Mouse (Mus musculus): ENCODE measurements around the gene Tmed8. TPM values are rescaled to one million over a fixed set of nuclear protein-coding genes. Genes with fewer than 3 reads are reported as not detected.
"Not testable (repeated sequence)": the region's sequence is repeated elsewhere in the genome, so short reads cannot be mapped to it uniquely, and the experiment has no call there.

The Tmed8 gene
- polyA plus RNA-seq, 1 experiment from 2014 or later = 2.4 TPM

- Histone ChIP-seq H3K9ac (ENCODE audit: low read length) (no peak overlapping the region), H3K36me3 (ENCODE audit: control insufficient read depth, insufficient read depth, low read length) (no peaks in the 10 kb centered on the region), H3K4me1 (replicated peaks; ENCODE audit: control insufficient read depth, insufficient read depth, low read length) (no peaks in the 10 kb centered on the region), H3K4me2 (ENCODE audit: low read depth, low read length) (no peak overlapping the region), H3K9me3 (ENCODE audit: control insufficient read depth, low read length) (no peaks in the 10 kb centered on the region), H3K27ac (ENCODE audit: low read length) (no peak overlapping the region), H3K4me3 (ENCODE audit: low read length) (no peak overlapping the region), H3K27me3 (ENCODE audit: control insufficient read depth, insufficient read depth, low read depth, low read length) (no peaks in the 10 kb centered on the region)
- 57% methylated on average over 2 of the region's 2 CpGs for WGBS
- ATAC-seq (ENCODE audit: low read depth) = no peak
Observed at GRCm38 (mm10) chr12:87216053-87216452, 15.8 kb upstream of the Tmed8 start.

GRCm38 (mm10) chr12:87212844-87213606 is 12.8 kb upstream of the Tmed8 start:
- Histone ChIP-seq H3K4me1 (replicated peaks; ENCODE audit: control insufficient read depth, insufficient read depth, low read length) (no peaks in the 10 kb centered on the region), H3K4me3 (ENCODE audit: low read length) (no peak overlapping the region), H3K9ac (ENCODE audit: low read length) (no peak overlapping the region), H3K9me3 (ENCODE audit: control insufficient read depth, low read length) (no peaks in the 10 kb centered on the region), H3K4me2 (ENCODE audit: low read depth, low read length) (no peak overlapping the region), H3K36me3 (ENCODE audit: control insufficient read depth, insufficient read depth, low read length) (no peaks in the 10 kb centered on the region), H3K27me3 (ENCODE audit: control insufficient read depth, insufficient read depth, low read depth, low read length) (no peaks in the 10 kb centered on the region), H3K27ac (ENCODE audit: low read length) (no peak overlapping the region)
- WGBS = 38% methylated on average over 2 of the region's 2 CpGs
- no peak for ATAC-seq (ENCODE audit: low read depth)

- H3K4me2 ChIP-seq (ENCODE audit: low read depth, low read length); H3K9me3 ChIP-seq (ENCODE audit: control insufficient read depth, low read length); H3K4me3 ChIP-seq (ENCODE audit: low read length); H3K36me3 ChIP-seq (ENCODE audit: control insufficient read depth, insufficient read depth, low read length); H3K27ac ChIP-seq (ENCODE audit: low read length); H3K27me3 ChIP-seq (ENCODE audit: control insufficient read depth, insufficient read depth, low read depth, low read length); H3K9ac ChIP-seq (ENCODE audit: low read length); H3K4me1 ChIP-seq (replicated peaks; ENCODE audit: control insufficient read depth, insufficient read depth, low read length); ATAC-seq (ENCODE audit: low read depth): not testable (repeated sequence)
- WGBS = 88% methylated on average over 5 of the region's 5 CpGs
Observed at GRCm38 (mm10) chr12:87205789-87206188, 5.5 kb upstream of the Tmed8 start.

GRCm38 (mm10) chr12:87201694-87202093 is 1.4 kb upstream of the Tmed8 start:
- Histone ChIP-seq H3K27ac (ENCODE audit: low read length) (no peak overlapping the region), H3K9ac (ENCODE audit: low read length) (no peak overlapping the region), H3K4me1 (replicated peaks; ENCODE audit: control insufficient read depth, insufficient read depth, low read length) (peaks cover 7% of the 10 kb centered on the region), H3K27me3 (ENCODE audit: control insufficient read depth, insufficient read depth, low read depth, low read length) (no peaks in the 10 kb centered on the region), H3K4me3 (ENCODE audit: low read length) (no peak overlapping the region), H3K4me2 (ENCODE audit: low read depth, low read length) (no peak overlapping the region), H3K9me3 (ENCODE audit: control insufficient read depth, low read length) (no peaks in the 10 kb centered on the region), H3K36me3 (ENCODE audit: control insufficient read depth, insufficient read depth, low read length) (no peaks in the 10 kb centered on the region)
- 61% methylated on average over 5 of the region's 5 CpGs for WGBS
- ATAC-seq (ENCODE audit: low read depth) = no peak

- H3K27me3 ChIP-seq (ENCODE audit: control insufficient read depth, insufficient read depth, low read depth, low read length) = no peaks in the 10 kb centered on the region
- H3K9me3 ChIP-seq (ENCODE audit: control insufficient read depth, low read length) = no peaks in the 10 kb centered on the region
- H3K27ac ChIP-seq (ENCODE audit: low read length) = peak within 1 kb of the TSS; percentile 74
- peak within 1 kb of the TSS; percentile 86 for H3K4me2 ChIP-seq (ENCODE audit: low read depth, low read length)
- H3K9ac ChIP-seq (ENCODE audit: low read length) = peak within 1 kb of the TSS; percentile 93
- under 1% methylated on average over 38 of the region's 38 CpGs for WGBS
- H3K4me1 ChIP-seq (replicated peaks; ENCODE audit: control insufficient read depth, insufficient read depth, low read length) = peaks cover 7% of the 10 kb centered on the region
- no peaks in the 10 kb centered on the region for H3K36me3 ChIP-seq (ENCODE audit: control insufficient read depth, insufficient read depth, low read length)
- peak within 1 kb of the TSS; percentile 93 for H3K4me3 ChIP-seq (ENCODE audit: low read length)
- ATAC-seq (ENCODE audit: low read depth) = peak; percentile 70
Observed at GRCm38 (mm10) chr12:87199206-87199972, 865 bp downstream of the Tmed8 start, which contains the start of gene Samd15. Samd15 (plus strand) TSS chr12:87199723.

GRCm38 (mm10) chr12:87198792-87199191 is 1.5 kb downstream of the Tmed8 start:
- H3K4me1 ChIP-seq (replicated peaks; ENCODE audit: control insufficient read depth, insufficient read depth, low read length) = peaks cover 7% of the 10 kb centered on the region
- H3K4me2 ChIP-seq (ENCODE audit: low read depth, low read length) = peak overlapping the region; percentile 86
- H3K9me3 ChIP-seq (ENCODE audit: control insufficient read depth, low read length) = no peaks in the 10 kb centered on the region
- no peaks in the 10 kb centered on the region for H3K36me3 ChIP-seq (ENCODE audit: control insufficient read depth, insufficient read depth, low read length)
- no peak overlapping the region for H3K4me3 ChIP-seq (ENCODE audit: low read length)
- H3K9ac ChIP-seq (ENCODE audit: low read length) = no peak overlapping the region; the same call in 1 of the 2 replicates
- H3K27ac ChIP-seq (ENCODE audit: low read length) = no peak overlapping the region
- ATAC-seq (ENCODE audit: low read depth) = no peak
- WGBS = 50% methylated on average over 6 of the region's 6 CpGs
- no peaks in the 10 kb centered on the region for H3K27me3 ChIP-seq (ENCODE audit: control insufficient read depth, insufficient read depth, low read depth, low read length)

- Histone ChIP-seq H3K4me1 (replicated peaks; ENCODE audit: control insufficient read depth, insufficient read depth, low read length) (peaks cover 7% of the 10 kb centered on the region), H3K4me2 (ENCODE audit: low read depth, low read length) (no peak overlapping the region), H3K4me3 (ENCODE audit: low read length) (no peak overlapping the region), H3K9ac (ENCODE audit: low read length) (no peak overlapping the region), H3K27ac (ENCODE audit: low read length) (no peak overlapping the region), H3K36me3 (ENCODE audit: control insufficient read depth, insufficient read depth, low read length) (no peaks in the 10 kb centered on the region), H3K9me3 (ENCODE audit: control insufficient read depth, low read length) (no peaks in the 10 kb centered on the region), H3K27me3 (ENCODE audit: control insufficient read depth, insufficient read depth, low read depth, low read length) (no peaks in the 10 kb centered on the region)
- ATAC-seq (ENCODE audit: low read depth) = no peak
Observed at GRCm38 (mm10) chr12:87196310-87196709, 3.9 kb downstream of the Tmed8 start.

- 45% methylated on average over 1 of the region's 1 CpGs for WGBS
Observed at GRCm38 (mm10) chr12:87195069-87195468, 5.2 kb downstream of the Tmed8 start.

GRCm38 (mm10) chr12:87193008-87193407 is 7.2 kb downstream of the Tmed8 start:
- no peak for ATAC-seq (ENCODE audit: low read depth)
- Histone ChIP-seq H3K27me3 (ENCODE audit: control insufficient read depth, insufficient read depth, low read depth, low read length) (no peaks in the 10 kb centered on the region), H3K4me1 (replicated peaks; ENCODE audit: control insufficient read depth, insufficient read depth, low read length) (no peaks in the 10 kb centered on the region), H3K9ac (ENCODE audit: low read length) (no peak overlapping the region), H3K9me3 (ENCODE audit: control insufficient read depth, low read length) (no peaks in the 10 kb centered on the region), H3K4me3 (ENCODE audit: low read length) (no peak overlapping the region), H3K36me3 (ENCODE audit: control insufficient read depth, insufficient read depth, low read length) (no peaks in the 10 kb centered on the region), H3K4me2 (ENCODE audit: low read depth, low read length) (no peak overlapping the region), H3K27ac (ENCODE audit: low read length) (no peak overlapping the region)
- WGBS = 84% methylated on average over 3 of the region's 3 CpGs

More at GRCm38 (mm10) chr12:87195069-87195468, 5.2 kb downstream of the Tmed8 start:
- Histone ChIP-seq H3K4me3 (ENCODE audit: low read length) (no peak overlapping the region), H3K36me3 (ENCODE audit: control insufficient read depth, insufficient read depth, low read length) (no peaks in the 10 kb centered on the region), H3K27me3 (ENCODE audit: control insufficient read depth, insufficient read depth, low read depth, low read length) (no peaks in the 10 kb centered on the region), H3K9ac (ENCODE audit: low read length) (no peak overlapping the region), H3K27ac (ENCODE audit: low read length) (no peak overlapping the region), H3K4me2 (ENCODE audit: low read depth, low read length) (no peak overlapping the region), H3K4me1 (replicated peaks; ENCODE audit: control insufficient read depth, insufficient read depth, low read length) (peaks cover 7% of the 10 kb centered on the region), H3K9me3 (ENCODE audit: control insufficient read depth, low read length) (no peaks in the 10 kb centered on the region)
- no peak for ATAC-seq (ENCODE audit: low read depth)

All from lung, embryonic 16.5 days (tissue).